Mouse (Mus musculus): Measurements from ENCODE around the gene Tspan17. TPM values are rescaled to one million over a fixed set of nuclear protein-coding genes. Genes with fewer than 3 reads are reported as not detected.
A peak's percentile ranks its signal among the peaks of the same experiment; 100 is the strongest.

Tspan17 gene
- total RNA-seq (2021), result 10 to 100 TPM in 1 of 2 experiments, 1 to 10 TPM in 1; 9.0 to 12.1 TPM
- long read RNA-seq, experiment 1, transcript Tspan17-201 (8 exons, 1,585 nt), result major isoform, 10 of 15 reads
- long read RNA-seq, experiment 1, partial matches to known transcripts, result 0 of 15 reads
- long read RNA-seq, experiment 1, other reads (novel, unspliced or antisense), result 5 of 15 reads
- long read RNA-seq, experiment 2, transcript Tspan17-201 (8 exons, 1,585 nt), result major isoform, 9 of 15 reads
- long read RNA-seq, experiment 2, partial matches to known transcripts, result 2 of 15 reads
- long read RNA-seq, experiment 2, other reads (novel, unspliced or antisense), result 4 of 15 reads

- intact Hi-C loops (cut with DNase I), result no loop called here
- DNase-seq, result peak; percentile 90 to 93
These were observed at the start of gene Tspan17 for GRCm38 (mm10) chr13:54788740-54789560. Tspan17 (plus strand) TSS chr13:54789377.

GRCm38 (mm10) chr13:54746110-54746509, 43.1 kb upstream of the Tspan17 start:
- DNase-seq, result no peak
- intact Hi-C loops (cut with DNase I), result no loop called here

- DNase-seq, result no peak
- intact Hi-C loops (cut with DNase I), result no loop called here
These were observed 42.3 kb upstream of the Tspan17 start for GRCm38 (mm10) chr13:54746896-54747295.

DNA sequence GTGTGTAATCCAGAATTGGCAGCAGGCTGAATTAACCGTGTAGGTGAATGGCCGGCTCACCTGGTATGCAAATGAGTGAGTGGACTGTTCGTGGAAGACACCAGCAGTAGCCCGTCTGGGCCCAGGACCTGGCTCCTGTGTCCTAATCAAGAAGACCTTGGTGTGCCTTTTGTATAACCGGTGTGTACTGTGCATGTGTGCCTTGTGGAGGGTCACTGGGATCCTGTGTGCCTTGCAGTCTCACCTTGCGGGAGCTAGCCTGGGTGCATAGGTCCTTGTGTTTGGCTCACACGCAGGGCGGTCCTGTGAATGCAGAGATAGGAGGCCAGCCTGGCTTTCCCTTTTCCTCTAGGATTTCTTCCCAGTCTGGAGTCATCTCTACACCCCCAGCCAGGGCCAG, 41.0 kb upstream of the Tspan17 start:
- intact Hi-C loops (cut with DNase I), result no loop called here

GRCm38 (mm10) chr13:54748721-54749060, 40.5 kb upstream of the Tspan17 start:
- intact Hi-C loops (cut with DNase I), result no loop called here
- no peak for DNase-seq

More for the DNA sequence above, 41.0 kb upstream of the Tspan17 start:
- DNase-seq, result no peak

DNA sequence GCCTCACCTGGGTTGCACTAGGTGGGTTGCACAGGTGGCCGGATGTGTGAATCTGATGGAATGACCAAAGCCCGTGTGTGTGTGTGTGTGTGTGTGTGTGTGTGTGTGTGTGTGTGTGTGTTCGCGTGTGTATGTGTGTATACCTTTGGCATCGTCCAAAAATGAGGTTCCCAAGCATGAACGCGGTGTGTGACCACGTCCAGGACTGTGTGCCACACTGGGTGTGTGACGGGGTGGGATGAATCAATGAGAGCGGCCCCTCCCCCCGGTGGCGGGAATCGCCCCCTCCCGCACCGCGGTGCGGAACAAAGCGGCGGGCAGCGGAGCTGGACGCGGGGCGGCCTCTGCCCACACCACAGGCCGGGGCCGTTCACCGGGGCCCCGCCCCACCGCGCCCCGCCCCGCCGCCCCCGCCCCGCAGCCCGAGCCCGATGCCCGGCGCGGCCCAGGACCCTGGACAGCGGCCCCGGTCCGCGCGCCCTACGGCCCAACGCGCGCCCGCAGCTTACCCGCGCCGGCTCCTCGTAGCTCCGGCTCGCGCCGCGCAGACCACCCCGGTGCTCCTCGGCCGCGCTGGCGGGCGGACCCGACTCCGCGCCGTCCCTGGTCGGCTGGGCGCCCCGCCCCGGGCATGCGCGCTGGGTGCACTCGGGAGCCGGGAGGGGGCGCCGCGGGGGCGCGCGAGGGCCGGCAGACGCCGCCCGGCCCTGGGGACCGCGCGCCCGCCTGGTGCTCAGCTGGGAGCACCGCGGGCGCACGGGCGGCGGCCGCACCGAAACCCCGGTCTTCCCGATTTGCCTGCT, 39.9 kb upstream of the Tspan17 start:
- intact Hi-C loops (cut with DNase I), result no loop called here

DNA sequence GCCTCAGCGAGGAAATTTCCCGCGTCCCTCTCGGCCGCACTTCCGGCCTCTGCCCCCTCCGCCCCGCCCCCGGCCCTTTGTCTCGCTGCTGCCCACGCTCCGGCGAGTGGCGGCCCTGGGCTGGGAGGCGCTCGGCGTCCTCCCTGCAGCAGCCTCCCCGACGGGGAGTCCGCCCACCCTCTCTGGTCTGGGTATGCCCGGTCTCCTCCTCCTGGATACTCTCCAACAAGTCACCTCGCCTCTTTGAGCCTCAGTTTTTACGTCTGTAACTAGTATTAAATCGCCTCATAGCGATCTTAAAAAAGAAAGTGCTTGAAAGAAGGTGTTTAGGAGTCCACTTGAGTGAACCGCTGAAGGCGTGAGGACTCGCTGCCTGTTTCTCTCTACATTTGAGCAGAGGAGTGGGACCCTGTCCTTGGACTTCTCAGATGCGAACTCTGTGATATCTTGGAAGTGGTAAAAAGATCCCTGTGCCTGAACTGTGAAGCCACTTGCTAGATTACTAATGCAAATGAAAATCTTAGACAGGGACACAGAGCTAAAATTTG, 39.2 kb upstream of the Tspan17 start, which contains the start of gene Gprin1:
Gene Gprin1 (minus strand): TSS at position 11 of the 548 bp plus-strand sequence.
- DNase-seq, result no peak
- intact Hi-C loops (cut with DNase I), result no loop called here

More for the DNA sequence above, 39.9 kb upstream of the Tspan17 start:
- DNase-seq, result peak; percentile 43 to 45

DNA sequence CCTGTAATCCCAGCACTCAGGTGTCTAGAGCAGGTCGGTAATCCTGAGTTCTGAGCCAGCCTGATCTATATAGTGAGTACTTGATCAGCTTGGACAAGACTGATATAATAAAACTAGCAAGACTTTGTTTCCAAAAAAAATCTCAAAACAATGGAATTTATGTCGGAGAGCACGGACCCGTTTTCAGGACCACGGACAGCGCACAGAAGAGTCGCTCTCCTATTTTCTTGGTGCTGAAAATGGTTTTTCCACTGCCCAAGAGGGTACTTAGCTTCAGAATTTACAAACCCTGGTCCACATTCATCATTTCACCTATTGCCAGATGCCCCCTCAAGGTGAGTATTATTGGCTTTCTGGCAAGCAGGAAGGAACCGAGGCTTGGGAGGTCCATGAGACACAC, 38.5 kb upstream of the Tspan17 start:
- intact Hi-C loops (cut with DNase I), result no loop called here
- peak; percentile 43 to 61 for DNase-seq

DNA sequence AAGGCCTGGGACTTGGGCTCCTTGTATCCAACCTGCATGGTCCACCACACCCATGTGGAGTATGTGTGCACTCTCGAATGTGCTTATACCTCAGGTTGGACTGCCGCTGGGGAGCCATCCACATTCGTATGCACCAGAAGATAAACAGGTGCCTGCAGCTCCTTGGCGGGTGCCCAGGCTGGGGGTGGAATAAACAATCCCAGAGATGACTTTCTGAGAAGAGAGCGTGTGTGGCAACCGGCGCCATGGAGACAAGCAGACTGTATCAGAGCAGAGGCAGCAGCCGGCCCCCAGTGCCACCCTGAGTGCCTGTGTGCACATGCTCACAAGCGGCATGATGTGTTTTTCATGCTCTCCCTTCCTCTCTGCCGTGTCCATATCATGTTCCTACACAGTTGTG, 36.5 kb upstream of the Tspan17 start:
- no peak for DNase-seq
- intact Hi-C loops (cut with DNase I), result no loop called here

GRCm38 (mm10) chr13:54753733-54754132, 35.4 kb upstream of the Tspan17 start:
- intact Hi-C loops (cut with DNase I), result no loop called here
- DNase-seq, result no peak

- DNase-seq, result no peak
- intact Hi-C loops (cut with DNase I), result no loop called here
These were observed 34.8 kb upstream of the Tspan17 start for GRCm38 (mm10) chr13:54754169-54755080.

- DNase-seq, result no peak
- intact Hi-C loops (cut with DNase I), result no loop called here
These were observed 33.9 kb upstream of the Tspan17 start for GRCm38 (mm10) chr13:54755201-54755830.

GRCm38 (mm10) chr13:54756156-54756712, 32.9 kb upstream of the Tspan17 start:
- no peak for DNase-seq
- intact Hi-C loops (cut with DNase I), result no loop called here

DNA sequence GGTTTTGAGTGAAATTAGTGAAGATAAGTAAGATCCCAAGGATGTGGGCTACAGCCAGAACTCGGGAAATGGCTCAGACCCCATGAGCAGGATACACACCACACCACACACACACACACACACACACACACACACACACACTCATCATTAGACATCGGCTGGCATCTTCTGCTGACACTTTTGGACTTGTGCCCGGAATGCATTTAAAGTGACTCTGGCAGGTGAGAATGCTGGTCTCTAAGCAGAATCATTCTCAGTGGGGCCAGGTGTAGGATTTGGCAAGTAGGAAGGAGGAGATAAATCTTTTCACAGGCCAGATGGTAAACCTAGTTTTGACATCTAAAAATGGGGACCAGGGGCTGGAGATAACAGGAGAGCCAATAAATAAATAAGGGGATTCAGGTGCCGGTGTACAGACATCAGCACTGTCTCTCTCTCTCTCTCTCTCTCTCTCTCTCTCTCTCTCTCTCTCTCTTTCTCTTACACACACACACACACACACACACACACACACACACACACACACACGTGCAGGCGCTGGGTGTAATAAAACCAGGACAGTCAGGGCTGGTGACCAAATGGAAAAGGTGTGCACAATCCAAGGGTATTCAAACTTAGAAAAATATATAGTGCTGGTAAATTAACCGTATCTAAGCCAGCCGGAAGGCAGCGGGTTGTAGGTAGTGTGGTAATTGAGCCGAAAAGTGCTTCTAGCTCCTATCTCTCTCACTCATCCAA, 31.9 kb upstream of the Tspan17 start:
- no peak for DNase-seq
- intact Hi-C loops (cut with DNase I), result no loop called here

DNA sequence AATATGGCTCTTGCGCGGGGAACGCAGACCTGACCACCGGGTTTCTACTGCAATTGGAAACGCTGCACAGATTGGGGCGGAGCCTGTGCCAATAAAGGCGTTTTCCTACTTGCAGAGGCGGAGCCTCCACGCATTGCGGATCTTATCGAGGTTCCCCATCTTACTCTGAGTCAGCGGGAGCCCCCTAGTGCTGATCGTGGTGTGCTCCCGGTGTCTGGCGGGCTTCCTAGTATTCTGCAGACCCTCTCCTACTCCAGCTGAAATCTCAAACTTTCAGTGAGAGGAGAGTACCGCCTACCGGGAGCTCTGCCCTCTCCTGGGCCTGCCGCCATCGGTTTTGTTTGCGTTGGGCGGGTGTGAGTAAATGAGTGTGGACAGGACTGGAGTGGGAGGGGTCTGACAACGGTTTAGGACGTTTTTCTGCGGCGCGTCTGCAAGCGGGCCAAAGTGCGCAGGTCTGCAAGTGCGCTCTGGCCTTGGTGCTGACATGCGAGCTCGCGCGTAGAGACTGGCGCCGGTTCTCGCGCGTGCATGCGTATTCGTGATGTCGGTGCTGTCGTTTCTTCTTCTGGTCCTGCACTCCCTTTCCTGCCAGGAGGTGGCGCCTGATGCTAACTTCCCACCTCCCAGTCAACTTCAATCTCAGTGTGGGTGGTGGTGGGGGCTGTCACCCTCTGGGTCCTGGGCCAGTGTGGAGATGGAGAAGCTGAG, 31.0 kb upstream of the Tspan17 start:
- DNase-seq, result peak; percentile 60 to 79
- intact Hi-C loops (cut with DNase I), result no loop called here

GRCm38 (mm10) chr13:54758756-54759470, 30.3 kb upstream of the Tspan17 start:
- no peak for DNase-seq
- intact Hi-C loops (cut with DNase I), result no loop called here

DNA sequence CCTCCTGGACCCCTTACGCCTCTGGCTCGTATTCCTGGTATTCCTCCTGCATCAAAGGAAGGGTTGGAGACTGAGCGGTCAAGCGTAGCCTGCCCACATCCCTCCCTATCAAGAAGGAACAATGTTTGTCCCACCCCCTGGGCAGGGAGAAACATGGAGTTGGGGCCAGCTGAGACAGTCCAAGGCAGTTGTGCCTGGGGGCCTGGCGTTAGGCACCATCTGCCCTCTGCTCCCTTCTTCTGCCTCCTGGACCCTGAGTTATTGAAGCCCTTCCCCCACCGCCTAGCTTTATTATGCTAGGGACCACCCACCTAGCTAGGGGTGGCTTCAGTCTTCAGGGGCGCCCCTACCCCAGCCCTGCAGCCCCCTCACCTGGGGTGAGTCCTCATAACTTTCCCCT, 29.7 kb upstream of the Tspan17 start:
- intact Hi-C loops (cut with DNase I), result no loop called here
- DNase-seq, result no peak

Measured in heart, postnatal 14 days (tissue).